Mouse (Mus musculus) lung, embryonic 14.5 days (tissue): ENCODE data around the gene Trim59. TPM values are rescaled to one million over a fixed set of nuclear protein-coding genes. Genes with fewer than 3 reads are reported as not detected.

Experiments
- ATAC-seq: fragments of 200-750 bp; cut with Nextera tagmentation; 2 replicates; pipeline ENCODE4 v1.8.0; 2017; ENCODE audit warnings: mild to moderate bottlenecking, moderate TSS enrichment, moderate library complexity; ENCODE audit not compliant: insufficient read depth
- DNase-seq: peaks from one replicate; pipeline ENCODE4 v3.0.0-alpha.2; 2015
- H3K27ac ChIP-seq: fragments of 300-500 bp; sonication (generic); 2 replicates; pipeline ENCODE4 v1.5.1; 2014; ENCODE audit warnings: low read depth, mild to moderate bottlenecking, moderate library complexity
- H3K27me3 ChIP-seq: fragments of 300-500 bp; sonication (generic); 2 replicates; pipeline ENCODE4 v1.6.1; 2014; ENCODE audit warnings: low read length, control low read depth; ENCODE audit not compliant: insufficient read depth
- H3K36me3 ChIP-seq: fragments of 300-500 bp; sonication (generic); 2 replicates; pipeline ENCODE4 v1.6.1; 2014; ENCODE audit warnings: control low read depth; ENCODE audit not compliant: insufficient read depth
- H3K4me1 ChIP-seq: fragments of 300-500 bp; sonication (generic); 2 replicates; pipeline ENCODE4 v1.6.1; 2014; ENCODE audit warnings: antibody characterized with exemption, control low read depth; ENCODE audit not compliant: insufficient read depth
- H3K4me2 ChIP-seq: fragments of 300-500 bp; sonication (generic); 2 replicates; pipeline ENCODE4 v1.6.1; 2014; ENCODE audit warnings: mild to moderate bottlenecking
- H3K4me3 ChIP-seq: fragments of 300-500 bp; sonication (generic); 2 replicates; pipeline ENCODE4 v1.5.1; 2014; ENCODE audit warnings: low read depth, low read length
- H3K9ac ChIP-seq: fragments of 300-500 bp; sonication (generic); 2 replicates; pipeline ENCODE4 v1.6.1; 2014
- H3K9me3 ChIP-seq: fragments of 300-500 bp; sonication (generic); 2 replicates; pipeline ENCODE4 v1.6.1; 2016; ENCODE audit warnings: low read depth, low read length, control low read depth
- CTCF ChIP-seq: IDR thresholded peaks from 2 replicates; pipeline ENCODE4 v1.5.1; 2016; ENCODE audit warnings: antibody characterized with exemption, low read depth
- WGBS: fragments of 180-500 bp; shearing (Covaris S2); extraction: QIAGEN DNeasy Blood & Tissue Kit; methylation state at CpG from one replicate; pipeline ENCODE4 v1.1.7; 2014; 5-methylcytosine and 5-hydroxymethylcytosine counted together
- microRNA counts: library from miRNA; unstranded; fragments of <30 nt; microRNA quantifications from one replicate; lab custom pipeline; 2016
- microRNA-seq: library from miRNA; unstranded; fragments of <30 nt; microRNA quantifications from one replicate; pipeline ENCODE4, GENCODE M21; 2016; ENCODE audit warnings: borderline number of aligned reads
- polyA plus RNA-seq: library from polyadenylated mRNA; unstranded; fragments of >200 nt; fragmentation: Nextera tagmentation; extraction: Ambion mirVana; gene quantifications from 2 replicates; pipeline ENCODE4 v1.2.1, GENCODE M21; 2014

The Trim59 gene
- polyA plus RNA-seq, 1 experiment from 2014 or later, result 153 TPM

DNA sequence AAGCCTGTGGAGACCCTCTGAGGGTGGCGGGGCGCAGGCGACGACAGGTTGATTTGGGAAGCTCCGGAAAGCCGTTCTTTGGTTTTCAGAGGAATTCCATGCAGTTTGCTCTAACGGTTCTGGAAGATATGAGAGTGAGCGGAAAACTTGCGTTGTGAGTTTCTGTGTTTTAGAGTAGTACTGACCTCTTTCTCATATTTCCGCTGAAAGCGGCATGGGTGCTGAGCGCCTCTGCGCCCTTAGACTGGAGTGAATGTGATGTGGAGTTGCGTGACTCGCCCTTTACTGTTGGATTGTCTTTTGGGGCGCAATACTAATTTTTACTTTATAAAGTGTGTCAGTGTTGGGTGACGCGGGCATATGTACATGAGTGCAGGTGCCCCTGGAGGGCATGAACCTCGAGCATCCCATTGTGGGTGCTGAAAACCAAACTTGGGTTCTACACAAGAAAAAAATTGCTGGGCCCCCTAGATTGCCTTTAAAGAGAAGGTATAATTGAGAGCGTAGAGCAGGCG lies 38.3 kb downstream of the Trim59 start:
- TF ChIP-seq CTCF, result no peak
- peaks cover 3% of the 10 kb centered on the region; the same call in 1 of the 2 replicates for H3K4me1 ChIP-seq
- ATAC-seq, result no peak
- peak overlapping the region; percentile 90 for H3K4me2 ChIP-seq
- no peaks in the 10 kb centered on the region for H3K27me3 ChIP-seq
- peak overlapping the region; percentile 99 for H3K4me3 ChIP-seq
- H3K36me3 ChIP-seq, result peaks cover 10% of the 10 kb centered on the region
- 4% methylated on average over 21 of the region's 21 CpGs for WGBS
- H3K9me3 ChIP-seq, result no peaks in the 10 kb centered on the region
- H3K27ac ChIP-seq, result peak overlapping the region; percentile 98
- no peak for DNase-seq
- peak overlapping the region; percentile 97 for H3K9ac ChIP-seq

DNA sequence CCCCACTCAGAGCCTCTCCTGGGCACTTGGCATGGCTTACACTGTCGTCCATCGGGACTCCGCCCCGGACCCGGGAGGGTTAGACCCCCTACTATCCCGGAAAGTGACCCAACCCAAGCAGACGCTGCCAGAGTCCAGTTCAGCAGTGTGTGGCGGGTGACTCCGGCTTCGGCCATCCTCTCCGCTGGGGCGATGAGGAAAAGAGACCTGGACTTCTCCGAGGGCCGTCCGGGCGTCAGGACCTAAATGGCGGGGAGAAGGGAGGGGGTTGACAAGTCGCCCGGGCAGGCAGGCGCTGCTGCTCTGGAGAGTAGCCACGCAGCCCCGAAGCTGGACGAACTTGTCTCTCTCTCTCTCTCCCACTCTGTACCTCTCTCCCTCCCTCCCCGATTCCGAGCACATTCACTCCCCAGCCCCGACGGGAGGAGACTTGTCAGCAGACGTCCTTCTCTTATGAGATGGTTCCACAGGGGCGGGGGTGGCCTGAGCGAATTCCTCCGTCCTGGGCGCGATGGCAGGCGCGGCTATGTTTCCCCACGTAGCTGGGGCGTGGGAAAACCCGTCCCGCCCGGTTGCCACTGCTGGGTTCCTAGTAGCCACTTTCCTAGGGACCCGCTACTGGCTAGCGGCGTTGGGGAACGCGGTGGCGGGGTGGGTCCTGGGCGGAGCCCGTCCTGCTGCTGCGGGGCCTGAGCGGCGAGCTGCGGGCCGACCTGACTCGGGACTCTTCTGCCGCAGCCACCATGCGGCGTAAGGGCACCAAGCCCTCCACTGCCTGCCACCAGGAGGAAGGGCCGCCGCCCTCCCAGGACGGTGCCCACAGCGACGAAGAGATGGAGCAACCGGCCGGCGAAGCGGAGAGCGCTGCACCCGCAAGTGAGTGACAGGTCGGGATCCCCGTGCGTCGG lies 39.0 kb downstream of the Trim59 start:
- no peak; the same call in 1 of the 2 replicates for TF ChIP-seq CTCF
- ATAC-seq, result peak; percentile 72

DNA sequence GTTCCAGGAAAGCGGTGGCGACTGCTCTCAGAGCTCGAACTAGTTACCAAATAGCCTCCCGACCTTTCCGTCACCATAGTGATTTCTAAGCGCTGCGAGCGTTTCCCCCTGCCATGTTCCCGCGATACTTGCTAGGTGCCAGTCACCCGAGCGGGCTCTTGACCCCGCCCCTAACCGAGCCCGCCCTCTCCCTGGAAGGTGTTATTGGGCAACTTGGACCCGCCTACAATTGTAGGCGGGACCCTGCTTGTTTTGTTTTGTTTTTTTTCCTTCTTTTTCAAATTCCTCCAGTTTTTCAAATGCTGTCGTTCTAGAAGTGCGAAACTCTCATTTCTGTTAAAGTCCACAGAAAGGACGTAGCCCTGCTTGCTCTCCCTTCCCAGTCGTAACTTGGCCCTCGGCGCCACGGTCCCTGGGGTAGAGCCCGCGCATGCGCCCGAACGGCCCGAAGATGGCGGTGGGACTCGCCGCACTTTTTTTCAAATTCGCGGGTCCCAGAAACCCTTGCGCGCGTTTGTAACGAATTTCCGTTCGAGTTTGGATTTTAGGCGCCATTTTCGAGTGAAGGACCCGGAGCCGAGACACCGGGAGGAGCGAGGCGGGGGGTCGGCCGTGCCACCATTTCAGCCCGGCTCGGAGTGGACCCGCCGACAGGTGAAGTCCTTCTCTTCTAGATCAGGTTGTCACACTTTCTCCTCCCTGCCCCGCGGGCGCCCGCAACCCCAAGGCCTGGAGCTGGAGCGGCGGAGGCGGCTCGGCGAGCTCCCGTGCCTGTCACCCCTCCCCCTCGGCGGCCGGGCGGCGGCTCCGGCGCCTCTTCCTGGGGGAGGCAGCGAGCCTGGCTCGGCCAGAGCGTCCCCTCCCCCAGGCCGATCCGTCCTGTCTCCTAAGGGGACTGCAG lies 39.9 kb downstream of the Trim59 start, which contains the start of the genes Ift80 and Smc4:
Ift80 (minus strand) TSS at position 134 of the 901 bp plus-strand sequence.
Smc4 (plus strand) TSS at position 302 of the 901 bp plus-strand sequence.
- H3K36me3 ChIP-seq, result peaks cover 10% of the 10 kb centered on the region
- no peaks in the 10 kb centered on the region for H3K27me3 ChIP-seq
- no peak for TF ChIP-seq CTCF
- H3K27ac ChIP-seq, result peak within 1 kb of the TSS; percentile 98
- WGBS, result under 1% methylated on average over 75 of the region's 76 CpGs
- DNase-seq, result peak; percentile 99
- H3K4me2 ChIP-seq, result peak within 1 kb of the TSS; percentile 90
- ATAC-seq, result peak; percentile 93
- peak within 1 kb of the TSS; percentile 97 for H3K9ac ChIP-seq
- H3K4me3 ChIP-seq, result peak within 1 kb of the TSS; percentile 99
- no peaks in the 10 kb centered on the region for H3K9me3 ChIP-seq
- peaks cover 3% of the 10 kb centered on the region; the same call in 1 of the 2 replicates for H3K4me1 ChIP-seq

More for the DNA sequence above, 39.0 kb downstream of the Trim59 start:
- Histone ChIP-seq H3K9me3 (no peaks in the 10 kb centered on the region), H3K4me1 (peaks cover 3% of the 10 kb centered on the region; the same call in 1 of the 2 replicates), H3K36me3 (peaks cover 10% of the 10 kb centered on the region), H3K9ac (peak overlapping the region; percentile 97), H3K27me3 (no peaks in the 10 kb centered on the region), H3K27ac (peak overlapping the region; percentile 98), H3K4me3 (peak overlapping the region; percentile 99), H3K4me2 (peak overlapping the region; percentile 90)
- DNase-seq, result peak; percentile 74
- WGBS, result under 1% methylated on average over 72 of the region's 72 CpGs

DNA sequence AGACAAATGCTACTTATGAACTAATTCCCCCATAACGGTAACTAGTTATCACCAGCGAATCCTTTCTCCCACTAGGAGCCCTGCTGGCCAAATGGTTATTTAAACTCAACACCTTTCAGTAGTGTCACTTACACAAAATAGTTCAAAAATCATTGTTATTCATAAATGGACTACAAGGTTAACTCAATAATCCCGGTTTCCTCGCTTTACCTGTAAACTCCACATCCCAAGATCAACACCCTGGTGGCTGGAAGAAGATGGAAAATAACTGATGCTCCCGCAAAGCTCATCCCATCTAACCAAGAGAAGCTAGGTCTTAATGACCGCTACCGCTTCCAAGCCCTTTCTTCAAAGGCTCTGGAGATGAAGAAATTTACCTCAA lies 40.5 kb downstream of the Trim59 start:
- peak overlapping the region; percentile 98 for H3K27ac ChIP-seq

DNA sequence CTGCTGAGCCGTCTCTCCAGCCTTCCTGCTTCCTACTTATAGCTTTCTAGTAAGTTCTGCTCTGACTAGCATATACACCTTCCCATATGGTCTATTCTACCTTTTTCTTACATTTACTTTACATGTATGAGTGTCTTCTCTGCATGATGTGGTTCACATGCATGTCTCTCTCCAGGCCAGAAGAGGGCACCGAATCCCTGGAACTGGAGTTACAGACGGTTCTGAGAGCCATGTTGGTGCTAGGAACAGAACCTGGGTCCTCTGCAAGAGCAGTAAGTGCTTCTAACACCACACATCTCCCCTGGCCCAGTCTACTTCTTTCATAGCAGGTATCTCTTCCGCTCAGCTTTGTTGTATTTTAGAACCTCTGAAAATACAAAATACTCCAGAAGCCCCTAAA lies 41.8 kb downstream of the Trim59 start:
- H3K4me2 ChIP-seq, result no peak overlapping the region
- 89% methylated on average over 4 of the region's 4 CpGs for WGBS
- no peak overlapping the region for H3K27ac ChIP-seq
- H3K36me3 ChIP-seq, result 0 out of 2 replicates have a peak, but pooled peaks cover 5% of the 10 kb centered on the region
- H3K9me3 ChIP-seq, result no peaks in the 10 kb centered on the region
- no peak overlapping the region for H3K9ac ChIP-seq
- no peak for DNase-seq
- H3K4me1 ChIP-seq, result peaks cover 3% of the 10 kb centered on the region; the same call in 1 of the 2 replicates
- ATAC-seq, result no peak
- 0 out of 2 replicates have a peak, but pooled peaks have one; percentile 16 for TF ChIP-seq CTCF
- no peak overlapping the region for H3K4me3 ChIP-seq
- H3K27me3 ChIP-seq, result no peaks in the 10 kb centered on the region

More for the DNA sequence above, 40.5 kb downstream of the Trim59 start:
- peak overlapping the region; percentile 70 for H3K4me2 ChIP-seq
- ATAC-seq (peak; percentile 1), DNase-seq (peak; percentile 57)
- no peaks in the 10 kb centered on the region for H3K9me3 ChIP-seq
- TF ChIP-seq CTCF, result peak; percentile 29
- H3K4me3 ChIP-seq, result peak overlapping the region; percentile 99
- H3K9ac ChIP-seq, result peak overlapping the region; percentile 53
- WGBS, result 1% methylated on average over 7 of the region's 7 CpGs
- peaks cover 3% of the 10 kb centered on the region; the same call in 1 of the 2 replicates for H3K4me1 ChIP-seq
- H3K27me3 ChIP-seq, result no peaks in the 10 kb centered on the region
- 0 out of 2 replicates have a peak, but pooled peaks cover 5% of the 10 kb centered on the region for H3K36me3 ChIP-seq

DNA sequence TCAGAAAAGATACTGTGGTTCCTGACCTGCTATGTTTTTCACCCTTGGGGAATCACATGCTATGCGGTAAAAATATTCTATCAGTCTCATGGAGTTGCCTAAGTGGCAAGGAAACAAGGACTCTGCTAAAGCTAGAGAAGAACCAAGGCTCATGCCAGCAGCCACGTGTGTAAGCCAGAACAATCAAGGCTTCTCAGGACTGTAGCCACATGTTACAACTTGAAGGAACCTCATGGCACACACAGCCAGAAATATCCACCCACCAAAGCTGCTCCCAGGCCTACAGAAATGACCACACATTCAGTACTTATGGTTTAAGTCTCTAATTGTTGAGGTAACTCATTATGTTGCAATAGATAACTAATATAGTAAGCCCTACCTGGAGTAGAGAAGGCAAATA lies 58.0 kb downstream of the Trim59 start:
- Histone ChIP-seq H3K4me3 (no peak overlapping the region), H3K4me2 (no peak overlapping the region), H3K9ac (no peak overlapping the region), H3K36me3 (peaks cover 21% of the 10 kb centered on the region), H3K9me3 (no peaks in the 10 kb centered on the region), H3K27ac (no peak overlapping the region), H3K4me1 (no peaks in the 10 kb centered on the region), H3K27me3 (no peaks in the 10 kb centered on the region)
- DNase-seq, result no peak
- no peak for ATAC-seq
- WGBS, result 79% methylated on average over 2 of the region's 2 CpGs
- no peak for TF ChIP-seq CTCF

MicroRNA genes within 50 kb of the gene (microRNA counts, 519-probe panel; counts per million panel counts)
- 5,065 counts per million, percentile 95 among the panel's probes with 10 or more counts for microRNA mmu-miR-15b (lab: Ali Mortazavi, UCI)

Small RNAs within 50 kb of the gene (microRNA-seq; reads per million reads assigned to microRNA genes)
- gene Mir15b (3,685 reads per million, percentile 85 among the genes with 10 or more reads in this experiment), gene Mir16-2 (1,120 reads per million, percentile 73 among the genes with 10 or more reads in this experiment)

Other genes with a start within 250 kb of the Trim59 start
- gene 1110032F04Rik, start 175.2 kb downstream of the Trim59 start, polyA plus RNA-seq, result 0.50 and 0.84 TPM in 2 replicates
- 17.6 and 21.4 TPM in 2 replicates for gene Ift80, start 40.2 kb downstream of the Trim59 start, polyA plus RNA-seq
- gene Smc4, start 40.0 kb downstream of the Trim59 start, polyA plus RNA-seq, result 211 and 219 TPM in 2 replicates
- gene Kpna4, start 82.4 kb upstream of the Trim59 start, polyA plus RNA-seq, result 41.2 and 43.3 TPM in 2 replicates
- 1.7 and 1.8 TPM in 2 replicates for gene Arl14, start 177.7 kb upstream of the Trim59 start, polyA plus RNA-seq